Mouse (Mus musculus) brain, embryonic 14.5 days (tissue): ENCODE results near the gene Cdca3.

ENCODE experiments used
- CTCF ChIP-seq: fragments of 200-500 bp; IDR thresholded peaks from 2 replicates; pipeline ENCODE4 v1.5.1; 2012; ENCODE audit warnings: inconsistent platforms, mild to moderate bottlenecking, moderate library complexity, borderline replicate concordance; ENCODE audit not compliant: insufficient read depth, insufficient read length; ENCODE audit errors: extremely low read depth
- POLR2A ChIP-seq: fragments of 200-500 bp; IDR thresholded peaks from 2 replicates; pipeline ENCODE4 v1.6.1; 2012; ENCODE audit warnings: mild to moderate bottlenecking, inconsistent platforms, borderline replicate concordance; ENCODE audit not compliant: poor library complexity, insufficient read depth, insufficient read length, severe bottlenecking; ENCODE audit errors: extremely low read depth

GRCm38 (mm10) chr6:124780917-124781316, 48.4 kb upstream of the Cdca3 start:
- TF ChIP-seq CTCF (no peak), POLR2A (no peak)
